Mouse (Mus musculus) cerebellum, adult 2 months (tissue): ENCODE measurements at regions not wholly inside any gene's neighbourhood (a gene's known extent, or its start where the extent isn't known, plus 50 kb on each side); places are given as distances from the start of the nearest gene placed in this dataset.

ENCODE experiments used
- CTCF ChIP-seq: fragments of 200-500 bp; IDR thresholded peaks from 2 replicates; pipeline ENCODE4 v1.5.1; 2011; ENCODE audit warnings: low read depth, mild to moderate bottlenecking, control low read depth, low read length, moderate library complexity, borderline replicate concordance; ENCODE audit not compliant: insufficient read depth
- POLR2A ChIP-seq: fragments of 200-500 bp; IDR thresholded peaks from 2 replicates; pipeline ENCODE4 v1.6.1; 2011; ENCODE audit warnings: low read length, control low read depth, borderline replicate concordance; ENCODE audit not compliant: insufficient read depth

DNA sequence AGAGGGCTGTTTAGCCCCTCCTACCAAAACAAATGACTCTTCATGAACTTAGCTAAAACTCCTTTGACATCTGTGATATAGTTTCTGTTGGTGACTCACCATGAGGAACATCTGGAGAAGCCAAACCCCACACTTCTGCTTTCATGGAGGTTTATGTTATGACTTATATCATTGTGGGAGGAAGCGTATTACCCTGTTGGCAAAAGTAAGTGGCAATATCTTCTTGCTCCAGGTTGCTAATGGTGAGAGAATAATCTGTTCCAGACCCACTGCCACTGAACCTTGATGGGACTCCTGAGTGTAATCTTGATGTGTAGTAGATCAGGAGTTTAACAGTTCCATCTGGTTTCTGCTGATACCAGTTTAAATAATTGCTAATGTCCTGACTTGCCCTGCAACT is 1096.2 kb upstream of the Tacstd2 start:
- TF ChIP-seq CTCF (no peak), POLR2A (no peak)
